Mouse (Mus musculus) liver, adult 2 months (tissue): ENCODE measurements around the gene Arhgap30.

ENCODE experiments used
- CTCF ChIP-seq: fragments of 200-500 bp; IDR thresholded peaks from 2 replicates; pipeline ENCODE4 v1.5.1; 2011; ENCODE audit warnings: low read depth, low read length, control low read depth
- POLR2A ChIP-seq: fragments of 200-500 bp; IDR thresholded peaks from 2 replicates; pipeline ENCODE4 v1.6.1; 2011; ENCODE audit warnings: low read length, control low read depth; ENCODE audit not compliant: insufficient read depth; ENCODE audit errors: extremely low read depth

DNA sequence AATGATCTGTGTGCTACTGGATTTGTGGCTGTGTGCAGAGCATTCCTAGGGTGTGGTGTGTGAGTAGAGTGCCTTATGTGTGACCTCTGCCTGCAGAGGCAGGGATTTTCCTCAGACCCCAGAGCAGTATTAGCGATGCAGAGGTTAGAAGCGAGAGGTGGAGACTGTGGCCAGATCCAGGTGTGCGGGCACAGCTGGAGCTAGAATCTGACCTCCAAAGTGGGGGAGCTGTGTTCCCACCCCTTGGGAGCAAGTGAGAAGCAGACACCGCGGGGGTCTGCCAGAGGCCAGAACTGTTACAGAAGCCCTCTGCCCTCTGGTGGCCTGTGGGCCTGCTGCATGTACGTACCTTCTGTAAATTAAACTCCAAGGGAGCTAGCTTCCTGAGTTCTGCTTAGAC, 1.7 kb upstream of the Arhgap30 start:
- peak; percentile 20; the same call in 1 of the 2 replicates for TF ChIP-seq CTCF
- TF ChIP-seq POLR2A, result no peak
